Mouse (Mus musculus) c-Kit-positive CD71-positive TER-119-positive erythroid progenitor cells, embryonic 14.5 days (primary cell): Measurements from ENCODE around the gene Phf2.
"Not testable (repeated sequence)": the region's sequence is repeated elsewhere in the genome, so short reads cannot be mapped to it uniquely, and the experiment has no call there.

ENCODE experiments used
- DNase-seq: peaks from one replicate; pipeline ENCODE4 v3.0.0-alpha.2; 2013; ENCODE audit warnings: low spot score

Gene Phf2

DNA sequence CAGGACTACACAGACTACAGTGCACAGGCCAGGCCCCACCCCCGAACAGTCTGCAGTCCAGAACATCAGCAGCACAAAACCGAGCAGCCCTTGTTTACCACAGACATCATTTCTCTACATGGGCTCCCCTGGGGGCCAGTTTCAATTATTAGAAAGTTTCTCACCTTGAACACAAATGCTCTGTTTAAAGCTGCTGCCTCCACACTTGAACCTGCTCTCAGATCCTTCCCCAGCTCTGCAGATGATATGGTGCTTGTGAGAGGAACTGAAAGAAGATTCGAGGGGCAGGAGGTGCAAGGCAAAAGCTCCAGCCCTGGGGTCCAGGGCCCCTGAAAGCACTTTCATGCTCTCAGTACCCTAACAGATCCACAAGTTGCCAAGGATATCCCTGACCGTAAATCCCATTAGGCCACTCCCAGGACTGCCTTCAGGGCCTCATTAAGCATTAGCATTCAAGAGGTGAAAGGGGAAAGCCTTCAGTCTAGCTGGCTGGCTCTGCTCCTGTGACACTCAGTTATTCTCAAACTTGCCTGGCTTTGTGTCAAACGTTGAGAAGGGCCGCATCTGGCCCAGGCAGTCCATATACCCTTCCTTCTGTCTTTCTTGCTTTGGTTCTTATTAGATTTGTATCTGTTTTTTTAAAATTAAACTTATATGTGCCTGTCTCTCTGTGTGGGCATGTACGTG, 13.5 kb downstream of the Phf2 start:
- DNase-seq, result no peak

DNA sequence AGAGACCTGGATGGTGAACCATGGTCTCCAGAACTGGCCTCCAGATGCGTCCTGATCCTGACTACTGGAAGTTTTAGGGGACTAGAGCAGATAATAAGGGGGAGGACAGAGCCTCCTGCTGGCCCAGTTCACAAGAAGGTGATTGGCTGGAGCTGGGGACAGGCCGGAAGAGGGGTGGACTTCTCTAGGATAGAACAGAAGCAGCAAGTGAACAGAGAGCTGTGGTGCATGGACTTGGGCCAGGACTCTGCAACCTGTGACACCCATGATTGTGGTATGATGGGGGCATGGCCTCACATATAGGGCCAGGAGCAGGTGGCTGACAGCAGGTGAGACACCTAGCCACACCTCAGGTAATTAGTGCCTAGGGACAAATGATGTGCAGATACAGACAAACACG, 17.0 kb downstream of the Phf2 start:
- no peak for DNase-seq

DNA sequence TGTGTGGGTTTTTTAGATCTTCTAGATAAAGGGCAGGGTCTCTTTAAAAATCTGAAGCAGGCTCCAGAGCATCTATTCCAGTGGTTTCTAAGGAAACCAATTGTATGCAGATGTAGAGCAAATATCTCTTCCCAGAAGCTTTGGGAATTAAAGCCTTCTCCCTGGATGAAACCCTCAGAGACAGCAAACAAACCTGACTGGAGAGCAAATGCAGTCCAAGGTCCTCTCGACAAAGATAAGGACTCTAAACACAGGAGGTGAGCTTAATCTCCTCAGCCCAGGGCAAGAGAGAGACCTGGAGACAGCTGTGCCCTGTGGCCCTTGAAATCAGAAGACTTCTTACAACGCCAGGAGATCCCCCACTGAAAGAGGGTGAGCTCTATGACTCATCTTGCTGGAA, 17.4 kb downstream of the Phf2 start:
- DNase-seq, result peak; percentile 41

DNA sequence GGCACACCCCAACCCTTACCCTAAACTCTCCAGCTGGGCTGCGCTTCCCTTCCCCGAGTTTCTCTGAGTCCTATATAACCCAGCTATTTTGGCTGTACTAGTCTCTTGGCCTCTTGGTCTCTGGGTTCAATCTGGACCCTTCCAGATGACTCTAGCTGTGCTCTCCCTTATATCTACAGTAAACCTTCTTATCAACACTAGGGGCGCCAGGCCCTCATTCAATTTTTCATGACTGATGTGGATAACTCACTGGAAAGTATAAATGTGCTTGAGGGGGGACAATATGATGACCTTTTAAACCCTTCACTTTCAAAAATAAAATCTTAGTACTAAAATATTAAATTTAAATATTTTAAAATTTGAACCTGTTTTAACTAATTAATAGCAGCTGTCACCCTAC, 18.1 kb downstream of the Phf2 start:
- DNase-seq, result peak; percentile 34

DNA sequence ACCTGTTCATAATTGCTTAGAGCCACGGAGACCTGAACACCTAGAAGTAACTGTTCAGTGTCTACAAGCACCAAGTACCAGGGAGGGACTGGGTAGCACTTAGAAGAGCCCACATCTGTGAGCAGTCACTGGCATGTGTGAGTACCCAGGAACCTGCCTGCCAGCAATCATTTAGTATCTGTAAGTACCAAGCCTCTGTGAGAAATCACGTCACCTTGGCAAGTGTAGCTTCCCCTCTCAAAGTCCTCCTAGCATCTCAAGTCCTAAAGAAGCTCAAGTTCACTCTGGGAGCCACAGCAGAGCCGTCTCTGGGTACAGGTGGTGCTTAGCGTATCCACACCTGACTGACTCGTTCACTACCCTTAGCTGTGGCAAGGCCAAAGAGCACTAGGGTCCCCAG, 19.2 kb downstream of the Phf2 start:
- DNase-seq, result no peak

DNA sequence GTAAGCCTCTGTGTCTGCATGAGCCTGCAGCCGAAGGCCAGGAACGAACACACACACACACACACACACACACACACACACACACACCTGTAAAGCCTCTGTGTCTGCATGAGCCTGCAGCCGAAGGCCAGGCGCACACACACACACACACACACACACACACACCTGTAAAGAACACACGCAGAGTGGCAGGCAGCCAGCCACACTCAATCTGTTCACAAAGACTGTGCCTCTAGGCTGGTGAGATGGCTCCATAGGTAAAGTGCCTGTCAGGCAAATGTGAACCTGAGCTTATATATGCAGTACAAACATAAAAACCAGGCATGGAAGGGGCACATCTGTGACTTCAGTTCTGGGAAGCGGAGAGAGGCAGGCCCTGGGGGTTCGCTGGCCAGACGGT, 20.1 kb downstream of the Phf2 start:
- DNase-seq, result no peak

DNA sequence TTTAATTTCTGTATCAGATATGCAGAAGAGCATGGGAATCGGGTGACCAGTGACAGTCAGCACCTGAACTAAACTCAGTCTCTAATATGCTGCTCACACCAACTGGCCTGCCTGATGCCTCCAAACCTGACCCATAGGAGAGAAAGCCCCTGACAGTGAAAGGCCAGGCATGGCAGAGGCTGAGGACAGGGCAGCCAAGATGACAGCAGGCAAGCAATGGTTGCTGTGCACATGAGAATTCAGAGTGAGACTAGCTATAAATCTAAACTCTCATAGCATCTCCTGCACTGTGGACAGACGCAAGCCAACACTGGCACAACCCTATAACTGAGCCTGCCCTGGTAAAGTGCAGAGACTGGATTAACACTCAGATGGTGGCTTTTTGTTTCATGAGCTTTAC, 20.6 kb downstream of the Phf2 start:
- DNase-seq, result no peak

DNA sequence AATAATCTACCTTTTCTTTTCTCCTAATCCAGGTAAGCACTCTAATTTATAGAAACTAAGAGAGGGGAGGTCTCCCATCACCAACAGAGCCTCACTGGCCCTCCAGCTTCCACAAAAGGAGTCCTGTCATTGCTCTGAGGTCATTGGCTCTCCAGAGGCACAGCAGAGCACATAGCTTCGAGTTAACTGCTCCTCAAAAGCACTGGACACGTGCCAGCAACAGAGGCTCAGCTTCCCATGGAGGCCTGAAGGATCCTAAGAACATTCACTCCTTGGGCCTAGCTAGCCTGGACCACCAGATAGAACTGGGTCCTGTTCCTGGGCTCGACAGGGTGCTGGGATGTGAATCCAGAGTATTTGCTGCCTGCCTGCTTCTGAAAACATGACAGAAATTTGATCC, 21.8 kb downstream of the Phf2 start:
- DNase-seq, result no peak

DNA sequence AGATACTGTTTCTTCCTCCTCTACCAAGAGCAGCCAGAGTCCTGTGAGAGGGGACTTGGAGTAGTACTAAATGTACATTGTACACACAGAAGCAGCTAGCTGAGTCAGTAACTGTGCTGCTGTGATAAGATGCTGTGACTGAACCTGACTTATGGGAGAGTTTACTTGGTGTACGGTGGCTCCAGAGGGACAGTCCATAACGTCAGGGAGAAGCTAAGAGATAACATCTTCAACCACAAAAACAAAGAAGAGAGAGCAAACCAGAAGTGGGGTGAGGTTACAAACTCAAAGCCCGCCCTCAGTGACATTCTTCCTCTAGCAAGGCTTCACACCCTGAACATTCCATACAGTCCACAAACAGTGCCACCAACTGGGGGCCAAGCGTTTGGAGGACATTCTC, 25.6 kb downstream of the Phf2 start:
- peak; percentile 75 for DNase-seq

DNA sequence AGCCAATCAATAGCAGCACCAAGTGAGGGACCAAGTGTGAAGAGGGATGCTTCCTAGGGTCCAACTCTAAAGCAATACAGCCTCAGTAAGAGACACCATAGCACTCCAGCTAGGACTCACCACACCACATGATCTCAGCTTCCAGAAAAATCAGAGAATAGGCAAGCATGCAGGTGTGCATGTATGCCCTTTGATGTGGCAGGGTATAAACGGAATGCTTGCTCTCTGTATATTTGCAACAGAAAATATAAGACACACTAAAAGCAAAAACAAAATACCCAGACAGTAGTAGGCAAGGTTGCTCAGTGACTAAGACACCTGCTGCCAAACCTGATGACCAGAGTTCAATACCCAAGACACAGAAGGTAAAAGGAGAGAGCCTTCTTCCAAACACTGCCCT, 27.4 kb downstream of the Phf2 start:
- DNase-seq, result no peak

DNA sequence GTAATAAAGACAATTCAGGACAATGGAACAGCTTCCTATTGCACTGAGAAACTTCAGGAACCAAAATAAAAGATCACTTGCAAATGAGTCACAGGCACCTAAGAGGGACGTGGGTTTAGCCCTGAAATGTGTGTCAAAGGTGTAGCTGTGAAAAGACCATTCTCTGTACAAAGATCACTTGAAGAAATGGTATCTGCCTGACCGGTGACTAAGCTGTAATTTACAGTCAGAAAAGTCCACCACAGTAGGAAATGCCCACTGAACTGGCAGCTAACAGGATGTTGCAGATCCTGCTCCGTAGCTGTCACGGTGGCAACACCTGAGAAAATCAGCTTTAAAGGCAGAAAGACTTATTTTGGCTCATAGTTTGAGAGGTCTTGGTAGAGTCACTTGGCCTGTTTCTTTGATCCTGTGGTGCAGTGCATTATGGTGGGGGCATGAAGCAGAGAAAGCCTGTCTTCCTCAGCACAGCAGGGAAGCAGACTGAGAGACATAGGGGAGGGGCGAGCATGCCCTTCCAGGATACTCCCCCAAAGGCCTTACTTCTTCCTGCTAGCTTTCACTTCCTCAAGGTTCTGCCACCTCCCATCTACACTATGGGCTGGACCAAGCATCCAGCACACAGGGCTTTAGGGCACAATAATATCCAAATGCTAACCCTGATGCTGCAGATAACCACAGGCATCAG, 28.9 kb downstream of the Phf2 start:
- DNase-seq, result no peak

DNA sequence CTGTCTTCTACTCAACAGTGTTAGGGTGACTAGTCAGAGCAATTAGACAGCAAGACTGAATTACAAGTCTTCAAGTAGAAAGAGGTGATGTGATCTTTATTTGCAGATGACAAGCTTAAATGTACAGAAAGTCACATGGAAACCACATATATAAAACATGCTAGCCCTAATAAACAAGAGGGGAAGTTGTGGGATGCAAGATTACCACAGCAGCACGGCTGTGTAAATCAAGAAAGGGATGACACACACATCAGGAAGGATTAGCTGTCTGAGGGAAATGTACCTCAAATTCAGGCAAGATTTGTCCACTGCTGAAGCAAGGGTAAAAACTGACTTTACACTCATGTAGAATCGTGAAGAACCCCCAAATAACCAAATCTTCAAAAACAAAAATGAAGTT, 32.6 kb downstream of the Phf2 start:
- DNase-seq, result no peak

DNA sequence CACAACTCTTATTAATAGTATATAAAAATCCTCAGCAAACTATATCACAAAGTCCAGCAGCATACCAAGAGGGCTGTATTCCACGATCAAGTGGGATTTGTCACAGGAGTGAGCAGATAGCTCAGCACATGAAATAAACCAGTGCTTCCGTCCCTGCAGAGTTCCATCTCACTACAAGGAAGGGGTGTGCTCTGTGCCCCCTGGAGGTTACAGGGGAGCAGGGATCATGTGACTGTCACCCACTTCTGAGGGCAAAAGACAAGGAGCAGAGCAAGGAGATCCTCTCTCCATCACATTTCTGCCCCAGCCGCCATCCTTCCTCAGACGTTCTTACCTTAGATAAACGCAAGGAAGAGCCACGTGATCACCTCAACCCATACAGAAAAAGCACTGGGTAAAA, 33.4 kb downstream of the Phf2 start:
- DNase-seq, result no peak

DNA sequence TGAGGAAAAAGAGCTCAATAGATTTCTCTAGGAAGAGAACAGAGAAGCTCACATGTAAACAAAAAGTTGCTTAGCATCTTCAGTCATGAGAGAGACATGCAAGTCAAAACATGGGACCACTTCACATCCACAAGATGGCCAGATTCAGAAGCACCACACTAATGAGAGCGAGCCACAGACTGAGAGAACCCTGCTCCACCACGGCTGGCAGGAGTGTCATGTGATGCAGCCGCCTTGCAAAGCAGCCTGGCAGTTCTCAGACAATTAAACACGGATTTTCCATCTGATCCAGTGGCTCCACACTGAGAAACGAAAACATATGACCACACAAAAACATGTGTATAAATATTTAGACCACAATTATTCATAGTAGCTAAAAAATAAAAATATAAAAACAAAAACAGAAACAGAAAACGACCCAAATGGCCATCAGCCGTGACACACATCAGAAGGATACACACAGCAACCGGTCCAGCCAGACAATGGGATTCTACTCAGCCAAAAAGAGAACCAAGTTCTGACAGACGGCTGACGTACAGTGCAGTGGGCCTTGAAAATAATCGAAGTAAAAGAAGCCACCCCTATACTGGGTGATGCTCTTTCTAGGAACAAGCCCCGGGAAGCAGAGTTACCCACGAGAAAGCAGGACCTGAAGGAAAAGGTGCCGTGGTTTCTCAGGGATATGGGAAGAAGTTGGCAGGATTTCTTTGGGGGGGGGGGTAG, 40.2 kb downstream of the Phf2 start:
- DNase-seq, result no peak

DNA sequence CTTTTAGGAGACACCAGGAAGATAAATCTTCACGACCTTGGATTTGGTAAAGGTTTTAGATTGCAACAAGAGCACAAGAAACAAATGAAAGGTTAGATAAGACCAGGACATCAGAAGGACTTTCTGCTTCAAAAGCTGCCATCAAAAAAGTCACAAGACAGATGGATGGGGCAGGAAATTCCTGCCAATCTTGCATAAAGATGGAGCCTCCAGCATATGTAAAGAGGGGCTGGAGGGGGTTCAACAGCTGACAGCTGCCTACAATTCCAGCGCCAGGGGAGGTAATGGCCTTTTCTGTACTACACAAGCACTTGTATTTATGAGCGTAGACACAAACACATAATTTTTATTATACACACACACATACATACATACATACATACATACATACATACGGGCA, 41.1 kb downstream of the Phf2 start:
- DNase-seq, result no peak

DNA sequence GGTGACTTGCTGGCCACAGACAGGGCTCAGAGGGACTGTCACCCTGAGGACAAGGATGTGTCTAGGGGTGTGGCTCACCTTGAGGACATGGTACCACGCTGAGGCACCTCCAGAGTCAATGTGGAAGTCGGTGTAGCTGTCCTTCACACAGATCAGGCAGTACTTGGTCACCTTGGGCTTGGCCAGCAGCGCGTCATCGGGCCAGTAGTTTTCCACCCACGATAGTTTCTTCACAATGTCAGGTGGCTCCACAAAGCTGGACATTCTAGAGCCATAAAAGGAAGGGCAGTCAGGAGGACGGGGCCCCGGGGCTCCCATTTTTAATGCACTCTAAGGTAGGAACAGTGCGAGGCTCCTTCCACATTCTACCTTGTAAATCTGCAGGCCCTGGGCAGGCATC, 48.0 kb downstream of the Phf2 start:
- no peak for DNase-seq

DNA sequence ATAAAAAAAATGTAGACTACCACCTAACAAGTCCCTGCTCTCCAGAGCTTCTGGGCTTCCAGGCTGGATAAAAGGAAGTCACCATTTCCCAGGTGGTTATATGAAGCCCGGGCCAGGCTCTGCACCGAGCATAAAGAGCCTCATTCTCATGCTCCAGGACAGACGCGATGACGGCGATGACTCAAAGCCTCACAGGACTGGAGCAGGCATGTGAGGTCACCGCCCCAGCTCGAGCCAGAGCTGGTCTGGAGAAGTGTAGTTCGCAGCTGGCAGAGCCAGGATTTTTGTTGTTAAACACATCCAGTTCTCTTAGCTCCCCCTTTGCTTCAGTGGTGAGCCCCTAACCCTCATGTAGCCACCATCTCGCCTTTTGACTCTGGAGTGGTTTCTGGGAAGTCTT, 48.6 kb downstream of the Phf2 start:
- DNase-seq, result no peak

DNA sequence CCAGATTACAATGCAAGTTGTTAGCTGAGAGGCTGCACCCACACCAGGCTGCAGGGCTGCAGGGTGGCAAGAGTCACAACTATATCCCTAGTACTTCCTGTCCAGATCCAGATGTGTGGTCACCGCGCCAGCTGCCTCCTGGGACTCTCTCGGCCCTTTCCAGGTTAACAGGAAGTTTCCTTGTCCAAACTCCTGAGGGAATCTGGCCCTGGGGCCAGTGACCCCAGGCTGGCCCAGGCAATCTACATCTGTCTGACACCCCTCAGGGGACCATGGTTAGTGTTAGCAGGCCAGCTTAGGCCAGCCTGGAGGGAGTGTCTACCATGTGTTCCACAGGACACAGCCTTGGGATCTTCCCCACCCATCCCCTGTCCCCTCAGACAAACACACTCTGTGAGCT, 51.8 kb downstream of the Phf2 start:
- no peak for DNase-seq

DNA sequence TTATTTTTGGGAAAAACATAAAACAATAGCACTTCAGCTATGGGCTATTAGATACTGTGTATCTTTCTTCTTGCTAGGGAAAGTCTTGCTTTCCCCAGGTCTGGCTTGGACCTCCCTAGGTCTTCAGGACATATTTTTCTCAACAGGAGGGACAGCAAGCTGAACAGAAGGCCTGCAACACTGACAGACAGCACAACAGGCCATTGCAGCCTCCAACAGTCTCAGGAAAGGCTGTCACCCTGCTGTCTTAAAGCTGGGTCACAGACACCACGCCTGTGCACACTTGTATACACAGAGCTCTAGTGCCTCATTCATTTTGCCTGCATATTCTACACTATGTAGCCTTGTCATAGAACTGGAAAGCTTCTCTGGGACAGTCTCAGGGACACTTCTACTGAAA, 56.5 kb downstream of the Phf2 start:
- DNase-seq, result no peak

DNA sequence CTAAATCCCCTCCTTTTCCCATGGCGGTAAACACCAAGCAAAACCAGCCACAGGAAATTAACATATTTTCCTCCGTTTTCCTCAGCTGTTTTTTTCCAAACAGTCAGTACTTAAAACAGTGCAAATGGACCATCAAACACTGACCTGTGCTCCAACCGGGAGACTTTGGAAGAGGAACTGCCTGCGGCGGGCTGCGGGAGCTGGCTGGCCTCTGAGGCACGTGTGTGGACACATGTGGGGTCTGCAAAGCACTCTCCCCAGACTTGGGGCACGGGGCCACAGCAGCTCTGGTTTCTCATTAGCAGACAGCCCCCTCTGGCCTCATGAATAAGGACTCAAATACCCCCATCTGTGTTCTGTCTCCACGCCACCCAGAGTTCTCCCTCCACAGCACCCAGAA, 59.9 kb downstream of the Phf2 start:
- no peak for DNase-seq

DNA sequence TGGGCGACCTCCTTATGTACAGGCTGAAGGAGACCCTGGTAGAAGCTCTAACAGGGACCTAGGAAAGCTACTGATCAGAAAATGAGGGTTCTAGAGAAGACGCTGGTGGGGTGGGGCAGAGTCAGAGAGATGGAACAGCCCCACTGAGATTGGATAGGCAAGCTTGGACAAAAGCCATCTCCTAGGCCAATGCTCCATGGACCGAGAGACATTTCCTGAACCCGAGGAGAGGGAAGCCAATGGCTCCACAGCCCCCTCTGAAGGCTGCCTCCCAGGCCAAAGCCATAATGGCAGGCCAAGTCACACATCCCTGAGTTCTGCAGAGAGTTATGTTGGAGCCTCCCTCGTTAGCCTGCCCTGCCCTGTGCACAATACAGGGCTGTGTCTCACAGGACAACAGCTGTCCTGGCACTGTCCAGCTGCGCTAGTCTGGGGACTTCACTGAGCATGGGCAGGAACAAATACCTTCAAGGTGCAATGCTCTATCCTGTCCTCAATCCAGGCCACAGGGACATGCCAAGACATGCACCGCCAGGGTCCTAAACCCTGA, 60.6 kb downstream of the Phf2 start:
- DNase-seq, result no peak

DNA sequence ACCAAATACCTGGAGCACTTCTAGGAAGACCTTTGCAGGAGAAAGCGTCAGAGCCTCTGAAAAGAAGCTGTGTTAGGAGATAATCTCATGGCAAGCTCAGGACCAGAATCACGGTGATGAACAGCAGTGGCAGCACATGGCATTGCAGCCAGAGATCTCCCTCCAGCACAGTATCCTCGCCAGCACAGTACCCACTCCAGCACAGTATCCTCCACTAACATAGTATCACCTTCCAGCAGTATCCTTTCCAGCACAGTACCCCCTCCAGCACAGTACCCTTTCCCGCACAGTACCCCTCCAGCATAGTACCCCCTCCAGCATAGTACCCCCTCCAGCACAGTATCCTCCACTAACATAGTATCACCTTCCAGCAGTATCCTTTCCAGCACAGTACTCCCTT, 61.3 kb downstream of the Phf2 start:
- not testable (repeated sequence) for DNase-seq

DNA sequence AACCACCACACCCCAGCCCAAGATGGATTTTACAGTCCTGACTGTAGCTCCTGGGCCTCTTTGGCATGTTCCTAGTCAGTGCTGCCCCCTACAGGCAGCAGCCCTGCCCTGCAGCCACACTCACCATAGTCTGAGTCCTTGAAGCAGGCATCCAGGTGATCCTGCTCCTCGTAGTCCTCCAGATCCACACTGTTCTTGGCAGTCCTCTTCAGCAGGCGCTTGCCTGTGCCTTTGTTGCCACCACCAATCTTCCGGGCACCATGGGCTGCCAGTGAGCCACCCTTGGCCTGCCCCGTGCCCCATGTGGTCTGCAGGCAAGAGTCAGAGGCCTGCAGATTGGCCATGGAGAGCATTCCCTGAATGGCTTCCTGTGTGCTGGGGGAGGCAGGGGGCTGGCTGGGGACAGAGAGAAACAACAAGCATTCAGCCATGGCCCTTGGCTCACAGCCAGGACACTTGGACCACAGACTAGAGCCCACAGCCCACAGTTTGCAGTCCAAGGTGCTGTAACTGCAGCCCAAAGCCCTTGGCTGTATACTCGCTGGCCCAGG, 63.4 kb downstream of the Phf2 start:
- DNase-seq, result peak; percentile 24
